Mouse (Mus musculus) spleen, adult 2 months (tissue): ENCODE results near the gene Otp.

Experiments used
- CTCF ChIP-seq: fragments of 200-500 bp; IDR thresholded peaks from 2 replicates; pipeline ENCODE4 v1.5.1; 2011; ENCODE audit warnings: mild to moderate bottlenecking, inconsistent platforms; ENCODE audit not compliant: insufficient read depth, insufficient read length, insufficient replicate concordance; ENCODE audit errors: extremely low read depth
- POLR2A ChIP-seq: fragments of 200-500 bp; IDR thresholded peaks from 2 replicates; pipeline ENCODE4 v1.6.1; 2011; ENCODE audit warnings: low read depth, low read length, inconsistent platforms

- TF ChIP-seq POLR2A (no peak), CTCF (no peak)
Measured at GRCm38 (mm10) chr13:94882711-94883145, 7.3 kb downstream of the Otp start.
